Mouse (Mus musculus) olfactory bulb, adult 2 months (tissue): ENCODE data around the gene Arhgap4.

Experiments
- CTCF ChIP-seq: fragments of 200-500 bp; IDR thresholded peaks from 2 replicates; pipeline ENCODE4 v1.5.1; 2012; ENCODE audit warnings: low read depth, mild to moderate bottlenecking, low read length, moderate library complexity; ENCODE audit not compliant: insufficient read depth
- POLR2A ChIP-seq: fragments of 200-500 bp; IDR thresholded peaks from 2 replicates; pipeline ENCODE4 v1.6.1; 2012; ENCODE audit warnings: mild to moderate bottlenecking, low read depth, low read length, moderate library complexity; ENCODE audit not compliant: insufficient read depth

GRCm38 (mm10) chrX:73867256-73867655 is 54.4 kb downstream of the Arhgap4 start:
- TF ChIP-seq CTCF (no peak), POLR2A (no peak)
